Mouse (Mus musculus) left cerebral cortex, adult 18-20 months (tissue): ENCODE data around the gene Npr2. TPM values are rescaled to one million over a fixed set of nuclear protein-coding genes. Genes with fewer than 3 reads are reported as not detected.

Experiments
- DNase-seq, 2 experiments: peaks; one replicate each; pipeline ENCODE4 v3.0.0; 2021 to 2022; ENCODE audit warnings: low spot score in 2 of 2, mixed read lengths in 1 of 2
- total RNA-seq, 2 experiments: library from RNA; stranded (reverse); gene quantifications; 2 replicates each; pipeline ENCODE4 v1.2.3; 2021

Gene Npr2
- total RNA-seq, 2 experiments from 2014 or later: 47.5 to 48.4 TPM

GRCm38 (mm10) chr4:43620146-43620778, 11.5 kb upstream of the Npr2 start:
- DNase-seq: no peak

DNA sequence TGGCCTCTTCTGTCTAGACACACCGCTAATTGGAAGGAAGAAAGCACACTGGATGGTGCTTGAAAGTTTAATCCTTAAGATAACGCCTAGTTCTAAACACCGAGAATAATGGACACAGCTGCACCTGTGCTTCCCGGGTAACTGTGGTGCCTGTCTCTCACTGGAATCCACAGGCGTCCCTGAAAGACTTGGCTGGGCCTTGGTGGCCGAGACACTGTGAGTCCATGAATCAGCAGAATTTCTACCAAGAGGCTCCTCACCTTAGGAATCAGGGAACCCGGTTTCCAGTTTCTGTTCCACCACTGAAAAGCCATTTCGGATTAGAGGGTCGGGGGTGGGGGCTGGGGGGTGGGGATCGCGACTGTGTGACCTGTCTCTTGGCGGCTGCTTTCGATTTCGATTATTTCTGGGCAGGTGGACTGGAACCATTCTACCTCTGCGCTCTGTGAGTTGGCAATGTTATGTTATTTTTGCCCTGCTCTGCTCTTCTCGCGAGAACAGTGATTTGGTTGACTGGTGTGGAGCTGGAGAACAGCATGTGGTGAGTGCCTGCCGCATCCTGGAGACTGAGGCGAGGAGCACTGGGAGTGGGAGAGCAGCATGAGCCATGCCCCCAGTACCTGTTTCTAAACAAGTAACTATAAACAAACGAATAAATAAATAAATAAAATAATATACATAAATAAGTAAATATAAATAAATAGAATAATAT, 2.5 kb upstream of the Npr2 start:
- DNase-seq: no peak

DNA sequence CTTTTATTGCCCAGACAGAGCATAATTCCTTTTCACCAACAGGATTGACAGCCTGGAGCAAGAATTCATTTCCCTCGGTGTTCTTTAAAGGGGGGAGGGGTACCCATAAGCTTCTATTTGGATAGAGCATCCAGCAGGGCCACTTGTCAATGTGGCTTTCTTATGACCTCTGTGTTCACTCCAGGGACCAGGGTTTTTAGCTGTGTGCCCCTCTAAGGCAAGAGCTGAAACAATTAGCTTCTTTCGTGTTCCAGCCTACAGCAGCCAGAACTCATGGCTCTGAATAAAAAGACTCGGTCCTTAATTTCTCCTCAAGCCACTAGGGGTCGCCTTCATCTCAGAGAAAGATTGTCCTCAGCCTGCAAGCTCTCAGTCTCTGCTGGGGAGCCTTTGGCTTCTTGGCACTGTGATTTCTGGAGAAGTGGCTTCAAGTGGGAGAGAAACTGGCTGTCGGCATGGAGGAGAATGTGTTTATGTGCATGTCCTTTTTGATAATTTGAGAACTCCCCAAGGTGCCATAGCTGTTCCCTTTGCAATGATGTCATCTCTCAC, 1.6 kb upstream of the Npr2 start:
- peak; percentile 86 to 87 for DNase-seq

DNA sequence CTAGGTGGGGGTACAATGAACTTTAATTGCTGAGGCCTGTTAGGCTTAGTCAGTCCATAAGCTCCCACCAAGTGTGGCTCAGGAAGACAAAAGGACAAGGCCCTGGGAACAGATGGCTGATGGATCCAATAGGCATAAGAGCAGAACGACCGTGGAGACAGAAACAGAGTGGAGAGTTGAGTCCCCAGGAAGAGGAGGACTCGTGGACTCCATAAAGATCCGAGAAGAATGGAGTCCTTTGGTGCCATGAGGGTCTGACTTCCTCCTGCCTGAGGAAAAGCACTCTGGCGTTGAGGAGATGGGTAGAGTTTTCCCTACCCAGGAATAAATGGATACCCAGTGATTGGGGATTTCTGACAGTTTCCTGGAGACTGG, 1.1 kb upstream of the Npr2 start:
- no peak for DNase-seq

- DNase-seq: peak in 1 of 2 experiments; percentile 15
These were observed 503 bp downstream of the Npr2 start for GRCm38 (mm10) chr4:43631956-43632920.

- no peak for DNase-seq
These were observed 1.6 kb downstream of the Npr2 start for GRCm38 (mm10) chr4:43633296-43633695.

DNA sequence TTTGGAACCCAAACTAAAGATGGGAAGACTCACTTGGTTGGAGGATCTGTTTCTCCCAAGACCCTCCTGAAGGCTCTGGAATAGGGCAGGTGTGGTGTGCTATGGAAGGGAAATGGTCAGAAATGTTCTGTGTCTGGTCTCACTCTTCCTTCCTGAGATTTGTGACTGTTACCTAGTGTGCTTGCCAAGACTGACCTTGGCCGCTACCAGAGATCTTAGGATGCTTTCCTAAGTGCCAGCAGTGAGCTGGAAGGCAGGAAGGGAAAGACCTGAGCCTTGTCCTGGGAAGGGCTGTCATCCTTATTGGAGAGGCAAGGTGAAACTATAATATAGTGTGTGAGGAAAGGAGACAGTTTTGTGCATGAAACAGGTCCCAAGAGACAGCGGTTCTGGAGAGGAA, 2.0 kb downstream of the Npr2 start:
- no peak for DNase-seq

DNA sequence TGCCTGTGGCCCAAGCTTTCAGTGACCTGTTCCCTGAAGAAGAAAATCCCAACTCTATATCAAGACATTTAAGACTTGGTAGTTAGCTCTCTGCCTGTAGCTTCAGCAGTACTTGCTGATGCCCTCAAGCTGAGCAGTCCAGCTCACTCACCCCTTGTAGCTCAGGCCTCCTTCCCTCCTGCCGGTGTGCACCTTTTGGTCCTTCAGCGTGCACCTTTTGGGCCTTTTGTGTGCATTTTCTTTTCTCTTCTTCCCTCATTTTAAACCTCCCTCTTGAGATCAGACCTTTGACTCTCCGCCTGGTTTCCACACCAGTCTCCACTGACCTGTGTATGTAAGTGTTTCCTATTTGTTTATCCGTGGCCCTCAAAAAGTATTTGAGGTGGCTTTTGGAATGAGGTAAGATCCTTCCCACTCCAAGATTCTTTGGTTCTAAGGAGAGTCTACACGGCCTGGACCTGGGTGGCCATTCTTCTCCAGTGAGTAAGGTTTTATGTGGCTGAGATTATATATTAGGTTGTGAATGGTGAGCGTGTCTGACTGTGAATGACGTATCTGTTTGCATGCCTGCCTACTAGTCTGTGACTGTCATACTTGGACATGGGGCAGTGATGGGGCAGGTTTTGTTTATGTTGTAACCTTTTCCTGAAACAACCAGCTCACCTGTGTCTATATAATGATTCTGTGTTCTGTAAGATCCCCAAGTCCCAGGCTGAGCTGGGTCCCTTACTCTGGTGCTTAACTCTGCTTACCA, 3.1 kb downstream of the Npr2 start:
- DNase-seq: no peak

- no peak for DNase-seq
These were observed 5.0 kb downstream of the Npr2 start for GRCm38 (mm10) chr4:43636751-43637150.

DNA sequence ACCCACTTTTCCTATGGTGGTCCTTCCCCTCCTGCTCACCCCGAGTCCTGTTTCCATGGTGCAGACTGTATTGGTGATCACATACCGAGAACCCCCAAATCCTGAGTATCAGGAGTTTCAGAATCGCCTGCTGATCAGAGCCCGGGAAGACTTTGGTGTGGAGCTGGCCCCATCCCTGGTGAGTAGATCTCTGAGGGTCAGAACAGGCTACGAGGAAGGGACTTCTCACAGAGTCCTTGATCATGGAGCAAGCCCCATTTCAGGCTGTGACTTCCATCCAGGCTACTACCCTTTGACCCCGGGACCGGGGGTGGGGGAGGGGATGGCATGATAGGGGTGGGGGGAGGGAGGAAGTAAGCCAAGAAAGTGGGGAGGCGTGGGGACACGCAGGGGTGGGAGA, 8.3 kb downstream of the Npr2 start:
- DNase-seq: no peak

- DNase-seq: no peak
These were observed 8.8 kb downstream of the Npr2 start for GRCm38 (mm10) chr4:43640491-43640890.

- DNase-seq: no peak
These were observed 18.0 kb downstream of the Npr2 start for GRCm38 (mm10) chr4:43649783-43650182.

DNA sequence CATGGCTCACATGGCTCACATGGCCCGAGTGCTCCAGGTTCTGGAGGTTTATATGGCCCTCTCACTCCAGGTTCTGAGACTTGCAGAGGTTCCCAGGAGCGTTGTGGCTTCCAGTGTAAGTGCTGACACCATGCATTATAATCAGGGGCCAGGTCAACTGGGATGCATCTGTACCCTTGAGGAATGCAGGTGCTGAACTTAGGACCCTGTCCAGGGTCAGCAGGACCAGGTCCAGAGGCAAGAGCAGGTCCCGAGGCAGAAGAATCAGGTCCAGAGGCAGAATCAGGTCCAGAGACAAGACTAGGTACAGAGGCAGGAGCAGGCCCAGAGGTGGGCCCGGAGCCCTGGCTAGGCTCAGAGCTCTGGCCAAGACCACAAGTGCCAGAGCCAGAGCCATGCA, 21.0 kb downstream of the Npr2 start:
- no peak for DNase-seq

DNA sequence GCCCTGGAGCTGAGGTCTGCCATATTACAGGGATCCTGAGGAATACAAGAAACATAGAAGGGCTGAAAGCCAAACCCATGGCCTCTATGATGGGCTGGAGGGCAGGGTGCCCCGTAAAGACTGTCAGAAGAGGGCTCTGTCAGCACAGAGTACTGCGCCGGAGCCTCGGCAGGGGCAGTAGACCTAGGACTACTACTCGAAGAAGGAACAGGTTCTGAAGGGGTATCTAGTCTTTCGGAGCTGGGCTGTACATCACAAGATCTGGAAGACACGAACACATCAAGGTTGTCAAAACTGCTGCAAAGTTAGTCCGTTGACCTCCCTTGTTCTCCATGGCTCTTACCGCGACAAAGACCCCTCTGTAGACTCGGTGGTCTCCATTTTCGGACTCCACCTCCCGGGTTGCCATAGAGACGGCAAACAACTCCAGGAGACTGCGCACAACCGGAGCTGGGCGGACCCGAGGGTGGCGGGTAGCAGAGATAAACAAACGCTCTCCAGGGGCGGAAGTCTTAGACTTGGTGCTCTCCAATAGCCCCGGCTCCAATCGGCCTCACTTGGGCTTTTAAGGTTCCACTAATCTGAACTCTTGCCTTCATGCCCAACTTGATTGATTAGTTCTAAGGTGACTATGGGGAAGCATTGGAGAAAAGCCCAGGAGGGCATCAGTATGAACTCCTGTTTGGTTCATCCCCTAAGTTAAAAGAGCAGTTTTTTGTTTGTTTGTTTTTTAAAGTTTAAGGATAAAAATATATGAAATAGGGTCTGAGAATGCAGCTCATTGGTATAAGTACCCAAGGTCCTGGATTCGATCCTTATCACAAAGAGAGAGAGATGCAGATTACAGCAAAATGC, 21.7 kb downstream of the Npr2 start, which contains the start of gene Spag8:
TSS of gene Spag8 (minus strand) at position 434 of the 855 bp plus-strand sequence.
- DNase-seq: no peak

DNA sequence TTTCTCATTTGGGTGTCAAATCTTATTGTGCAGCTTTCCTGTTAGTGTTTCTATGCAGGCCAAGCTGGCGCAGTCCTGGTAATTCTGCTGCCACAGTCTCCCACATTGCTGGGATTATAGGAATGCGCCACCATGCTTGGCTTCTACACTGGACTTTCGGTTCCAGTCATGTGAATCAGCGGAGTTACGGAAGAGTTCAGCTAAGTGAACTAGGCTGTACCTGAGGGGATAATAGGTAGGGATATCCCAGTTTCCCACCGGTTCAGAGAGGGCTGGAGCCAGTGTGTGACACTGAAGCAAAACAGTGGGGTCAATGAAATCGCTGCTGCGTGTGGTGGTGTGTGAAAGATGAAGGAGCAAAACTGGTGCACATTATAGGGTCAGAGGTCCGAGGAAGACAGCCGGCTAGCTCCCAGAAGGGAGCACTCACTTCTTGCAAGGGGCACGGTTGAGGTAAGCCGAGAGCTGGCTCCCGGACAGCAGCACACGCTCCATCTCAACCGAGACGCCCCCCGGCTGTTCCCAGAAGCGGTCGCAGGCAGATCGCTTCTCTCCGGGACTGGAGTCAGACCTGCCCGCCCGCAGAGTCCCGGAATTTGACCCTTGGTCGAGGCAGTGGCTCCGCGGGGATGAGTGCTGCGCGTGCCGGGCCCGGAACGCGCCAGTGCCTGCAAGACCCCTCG, 24.1 kb downstream of the Npr2 start:
- DNase-seq: no peak

DNA sequence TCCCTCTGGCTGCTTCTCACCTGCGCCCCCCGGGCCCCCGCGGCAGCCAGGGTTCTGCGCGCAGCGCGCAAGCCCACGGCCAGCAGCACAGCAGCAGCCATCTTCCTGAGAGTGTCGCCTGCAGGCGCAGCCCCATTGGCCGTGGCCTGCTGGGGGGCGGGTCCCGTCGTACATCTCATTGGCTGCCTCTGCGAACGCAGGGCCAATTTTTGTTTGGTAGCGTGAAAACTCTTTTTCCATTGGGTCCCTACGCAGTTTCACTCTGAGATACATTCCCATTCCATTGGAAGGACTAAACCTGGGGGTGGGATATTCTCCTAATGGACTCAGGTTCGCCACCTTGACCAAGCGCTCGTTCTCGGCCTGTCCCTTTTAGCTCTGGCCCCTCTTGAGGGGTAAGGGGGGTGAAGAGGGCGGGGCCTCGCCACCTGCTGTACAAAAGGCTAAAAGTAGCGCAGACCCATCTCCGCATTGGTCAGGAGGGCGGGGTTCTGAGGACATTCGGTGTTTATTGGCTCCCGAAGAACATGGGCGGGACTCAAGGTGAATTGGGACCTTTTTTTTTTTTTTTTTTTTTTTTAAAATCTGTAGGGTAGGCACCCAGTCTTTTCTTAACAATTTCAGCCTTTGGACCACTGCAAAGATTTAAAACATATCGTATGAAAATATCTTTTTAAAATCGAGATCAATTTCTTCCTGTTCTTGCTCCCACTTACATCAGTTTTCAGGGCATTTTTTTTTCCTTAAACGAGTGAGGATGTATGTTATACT, 24.8 kb downstream of the Npr2 start, which contains the start of gene Hint2:
TSS of gene Hint2 (minus strand) at position 128 of the 771 bp plus-strand sequence.
- DNase-seq: peak; percentile 88 to 94

GRCm38 (mm10) chr4:43657146-43657545, 25.4 kb downstream of the Npr2 start:
- no peak for DNase-seq

DNA sequence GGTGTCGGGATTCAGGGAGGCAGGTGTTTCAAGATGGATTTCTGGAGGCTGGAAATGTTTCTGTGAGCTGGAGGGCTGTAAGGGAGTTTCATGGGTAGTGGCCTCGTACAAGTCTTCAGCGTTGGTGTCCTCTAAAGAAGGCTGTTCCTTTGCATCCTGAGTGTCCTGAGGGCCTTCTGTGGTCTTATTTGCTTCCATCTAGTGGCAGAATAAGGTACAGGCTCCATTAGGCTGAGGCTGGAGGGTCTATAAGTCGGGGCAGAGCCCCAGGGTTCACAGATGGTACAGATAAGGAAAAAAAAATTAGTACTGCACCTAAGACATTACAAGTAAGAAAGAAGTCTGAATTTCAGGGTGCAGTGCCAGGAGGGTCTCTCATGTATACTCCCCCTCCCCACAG, 34.7 kb downstream of the Npr2 start:
- no peak for DNase-seq
